Mouse (Mus musculus) stomach, postnatal 0 days (tissue): ENCODE results near the gene Gm45716.

Experiments used
- CTCF ChIP-seq: IDR thresholded peaks from 2 replicates; pipeline ENCODE4 v1.5.1; 2016; ENCODE audit warnings: antibody characterized with exemption, low read depth, mild to moderate bottlenecking, moderate library complexity
- EP300 ChIP-seq: optimal IDR thresholded peaks from 2 replicates; pipeline ENCODE3; 2016; ENCODE audit warnings: antibody characterized with exemption

- no peak for TF ChIP-seq CTCF
- TF ChIP-seq EP300, result no peak
Measured at GRCm38 (mm10) chr11:90292766-90293165, 105.3 kb downstream of the Gm45716 start.
